Mouse (Mus musculus) 3134 (cell line): ENCODE data around the gene Aldh4a1.

Source experiments
- DNase-seq: peaks from one replicate; pipeline ENCODE4 v3.0.0-alpha.2; 2011; ENCODE audit warnings: low spot score; ENCODE audit not compliant: insufficient read length; ENCODE audit errors: extremely low read depth

Aldh4a1 gene

GRCm38 (mm10) chr4:139589351-139590027 is 33.2 kb upstream of the Aldh4a1 start:
- no peak for DNase-seq

DNA sequence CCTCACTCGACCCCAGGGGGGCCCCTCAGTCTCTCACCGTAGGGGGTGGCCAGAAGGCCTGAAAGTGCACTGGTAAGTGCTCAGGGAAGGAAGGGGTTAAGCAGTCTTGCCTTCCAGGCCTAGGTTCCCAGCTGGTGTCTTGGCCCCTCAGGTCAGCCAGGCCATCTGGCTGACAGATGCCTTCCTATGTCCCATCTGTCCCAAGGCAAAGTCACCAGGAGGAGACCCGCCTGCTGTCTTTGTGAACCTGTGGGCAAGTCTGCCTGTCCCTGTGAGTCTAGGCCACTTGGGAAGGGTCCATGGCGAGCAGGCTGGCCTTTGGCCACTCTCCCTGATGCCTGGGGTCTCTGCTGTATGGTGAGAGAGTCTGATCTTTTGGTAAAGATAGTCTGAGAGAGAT is 32.2 kb upstream of the Aldh4a1 start:
- DNase-seq: no peak

GRCm38 (mm10) chr4:139592895-139593294 is 29.8 kb upstream of the Aldh4a1 start:
- no peak for DNase-seq

DNA sequence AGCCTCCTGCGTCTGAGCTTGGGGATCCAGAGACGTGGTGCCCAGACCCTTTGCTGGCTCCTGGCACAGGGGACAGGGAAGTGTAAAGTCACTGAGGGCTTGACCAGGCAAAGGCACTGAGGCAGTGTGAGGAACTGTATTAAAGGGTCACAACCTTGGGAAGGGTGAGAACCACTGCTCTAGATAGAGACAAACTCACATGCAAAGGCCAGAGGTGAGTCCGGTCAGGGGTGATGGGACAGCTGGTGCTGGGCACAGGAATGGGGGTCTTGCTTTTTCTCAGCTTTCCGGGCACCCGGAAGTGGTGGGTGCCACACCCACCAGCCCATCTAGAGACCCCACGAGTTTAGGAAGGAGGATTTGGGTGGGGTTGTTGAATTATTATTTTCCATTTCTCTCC is 29.3 kb upstream of the Aldh4a1 start:
- no peak for DNase-seq

DNA sequence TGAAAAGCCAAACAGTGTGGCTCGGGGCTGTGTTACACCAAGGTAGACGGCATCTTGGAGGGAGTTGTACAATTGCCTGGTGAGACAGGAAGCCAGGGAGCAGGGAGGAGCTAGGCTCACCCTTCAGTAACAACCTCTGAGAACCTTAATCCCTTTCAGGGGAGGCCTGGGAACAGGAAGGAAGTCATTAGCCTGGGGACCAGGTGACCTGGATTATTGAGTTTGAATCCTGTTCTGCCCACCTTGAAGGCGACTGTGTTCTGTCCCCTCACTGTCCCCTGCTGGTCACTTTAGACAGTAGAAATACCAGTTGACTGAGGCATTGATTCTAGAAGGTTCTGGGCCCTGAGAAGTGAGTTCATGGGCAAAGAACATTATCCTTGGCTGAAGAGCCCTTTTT is 28.6 kb upstream of the Aldh4a1 start:
- no peak for DNase-seq

GRCm38 (mm10) chr4:139596715-139597114 is 26.0 kb upstream of the Aldh4a1 start:
- DNase-seq: no peak

GRCm38 (mm10) chr4:139597286-139598284 is 25.1 kb upstream of the Aldh4a1 start:
- DNase-seq: no peak

DNA sequence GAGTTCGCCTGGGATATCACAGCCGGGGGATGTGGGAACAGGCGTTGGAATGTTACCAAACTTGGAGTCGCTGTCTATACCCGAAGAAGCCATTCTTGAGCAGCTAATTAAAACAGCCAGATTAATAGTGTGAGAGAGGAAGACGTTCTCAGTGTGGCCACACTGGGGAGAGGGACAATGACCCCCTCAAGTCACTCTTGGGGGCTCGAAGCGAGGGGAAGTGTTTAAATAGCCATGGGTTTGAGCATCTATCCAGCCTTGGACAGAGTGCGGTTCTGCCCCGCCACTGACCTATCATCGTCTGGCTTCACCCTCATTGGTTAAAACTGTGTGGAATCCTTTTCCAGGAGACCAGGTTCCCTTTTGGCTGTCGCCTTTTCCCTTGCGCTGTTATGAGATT is 24.3 kb upstream of the Aldh4a1 start:
- DNase-seq: no peak

- peak; percentile 95 for DNase-seq
These were observed 23.6 kb upstream of the Aldh4a1 start for GRCm38 (mm10) chr4:139598950-139599518.

DNA sequence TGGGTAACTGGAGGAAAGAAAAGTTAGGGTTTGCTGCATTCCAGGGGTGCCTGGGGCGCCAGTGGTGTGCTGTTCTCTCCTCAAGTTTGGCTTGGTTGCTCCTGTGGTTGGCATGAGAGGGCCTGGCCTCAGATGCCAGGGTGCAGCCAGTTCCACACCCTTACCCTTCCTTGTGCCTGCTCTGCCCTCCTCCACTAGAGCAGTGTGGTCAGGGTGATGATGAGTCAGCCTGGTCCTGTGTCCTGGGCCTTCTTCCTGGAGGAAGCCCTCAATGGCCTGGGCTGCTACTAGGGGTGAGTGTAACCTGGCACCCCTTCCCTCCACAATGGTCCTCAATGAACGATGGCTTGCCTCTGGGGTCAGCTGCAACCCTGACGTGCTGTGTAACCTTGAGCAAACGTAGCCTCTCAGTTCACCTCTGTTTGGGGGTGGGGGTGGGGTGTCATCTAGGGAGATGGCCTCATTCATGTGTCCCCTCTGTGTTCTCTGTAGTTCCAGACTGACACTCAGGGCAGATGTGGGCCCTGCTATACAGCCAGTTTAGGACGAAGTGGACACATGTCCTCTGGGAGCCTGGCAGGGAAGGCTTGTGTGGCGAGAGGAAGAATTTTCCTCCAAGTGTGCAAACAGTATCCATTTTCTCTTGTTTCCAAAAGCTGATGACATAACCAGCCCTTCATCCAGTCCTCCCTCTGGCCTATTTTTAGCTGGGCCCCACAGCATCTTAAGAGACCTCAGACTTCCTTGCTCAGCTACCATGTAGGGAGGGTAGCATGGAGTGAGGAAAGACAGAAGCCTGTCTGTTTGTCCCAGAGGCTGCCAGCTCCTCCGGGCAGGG is 20.9 kb upstream of the Aldh4a1 start:
- DNase-seq: peak; percentile 83

GRCm38 (mm10) chr4:139602357-139603244 is 20.1 kb upstream of the Aldh4a1 start, which contains the start of gene Gm21969:
Gm21969 (plus strand) TSS chr4:139603186.
- DNase-seq: no peak

GRCm38 (mm10) chr4:139605216-139605615 is 17.4 kb upstream of the Aldh4a1 start:
- DNase-seq: no peak

DNA sequence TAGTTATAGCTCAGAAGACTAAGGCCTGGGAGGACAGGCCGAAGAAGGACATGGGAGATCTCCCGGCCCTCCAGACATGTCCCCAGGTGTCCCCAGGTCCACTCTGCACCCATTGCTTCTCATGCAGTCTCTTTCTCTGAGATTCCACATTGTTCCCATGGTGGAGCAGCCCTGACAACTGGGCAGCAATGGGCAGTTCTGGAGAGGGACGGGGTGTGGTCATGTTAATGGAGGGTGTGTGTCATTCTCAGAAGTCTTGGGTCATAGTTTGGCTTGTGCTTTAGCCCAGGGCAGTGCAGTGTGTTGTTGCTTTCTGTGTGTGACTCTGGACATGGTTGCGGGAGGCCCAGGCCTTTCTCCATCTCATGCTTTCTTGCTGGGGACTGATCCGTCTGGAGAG is 15.9 kb upstream of the Aldh4a1 start:
- DNase-seq: no peak

GRCm38 (mm10) chr4:139608975-139609374 is 13.7 kb upstream of the Aldh4a1 start:
- no peak for DNase-seq

DNA sequence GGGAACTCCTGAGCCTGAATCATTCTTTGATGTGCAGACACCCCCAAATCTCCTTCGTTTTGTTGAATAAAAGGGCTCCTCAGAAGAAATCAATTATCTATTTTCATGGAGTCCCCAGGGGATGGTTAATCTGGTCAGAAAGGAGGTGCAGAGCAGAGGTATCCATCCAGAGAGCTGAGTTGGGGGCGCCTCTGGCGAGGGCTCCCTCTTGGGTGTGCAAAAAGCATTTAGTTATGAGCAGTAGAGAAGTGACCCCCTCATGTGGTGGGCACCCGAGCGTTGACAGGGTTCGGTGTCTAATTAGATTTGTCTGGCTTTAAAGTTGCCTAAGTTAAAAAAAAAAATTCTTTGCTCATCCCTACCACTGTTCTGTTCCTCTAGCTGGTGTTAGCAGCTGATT is 11.7 kb upstream of the Aldh4a1 start:
- DNase-seq: no peak

DNA sequence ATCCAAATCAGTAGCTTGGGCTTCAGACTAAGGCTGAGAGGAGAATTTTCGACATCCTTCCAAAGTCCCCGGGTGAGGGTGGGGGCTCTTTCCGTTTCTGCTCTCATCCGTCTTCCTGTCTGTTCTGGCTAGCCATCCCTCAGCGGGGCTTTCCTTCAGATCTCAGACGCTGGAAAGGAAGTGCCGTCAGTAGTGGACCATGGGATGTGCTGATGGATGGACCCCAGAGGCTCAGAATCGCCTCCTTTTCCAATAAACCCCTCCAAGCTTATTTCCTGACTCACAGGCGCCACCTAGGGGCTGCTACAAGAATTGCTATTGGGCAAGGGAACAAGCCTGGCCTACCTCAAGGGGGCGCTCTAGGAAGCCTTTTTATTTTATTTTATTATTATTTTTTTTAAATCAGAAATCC is 11.1 kb upstream of the Aldh4a1 start:
- no peak for DNase-seq

GRCm38 (mm10) chr4:139614524-139615260 is 8.0 kb upstream of the Aldh4a1 start:
- no peak for DNase-seq

GRCm38 (mm10) chr4:139616276-139617000 is 6.2 kb upstream of the Aldh4a1 start:
- DNase-seq: no peak
